Mouse (Mus musculus) thymus, postnatal 14 days (tissue): Measurements from ENCODE around the gene Cacnb1.

ENCODE experiments used
- DNase-seq: peaks from one replicate; pipeline ENCODE4 v3.0.0; 2021

Gene Cacnb1

GRCm38 (mm10) chr11:98005686-98006085 lies 17.1 kb downstream of the Cacnb1 start:
- no peak for DNase-seq

- no peak for DNase-seq
Observed at GRCm38 (mm10) chr11:98005076-98005475, 17.8 kb downstream of the Cacnb1 start.

GRCm38 (mm10) chr11:98004161-98004560 lies 18.7 kb downstream of the Cacnb1 start:
- DNase-seq: no peak

- peak; percentile 66 for DNase-seq
Observed at GRCm38 (mm10) chr11:98003171-98003671, 19.6 kb downstream of the Cacnb1 start.

- peak; percentile 98 for DNase-seq
Observed at GRCm38 (mm10) chr11:98002627-98003026, 20.2 kb downstream of the Cacnb1 start.

- DNase-seq: peak; percentile 54
Observed at GRCm38 (mm10) chr11:98001986-98002385, 20.8 kb downstream of the Cacnb1 start.

GRCm38 (mm10) chr11:98001351-98001824 lies 21.4 kb downstream of the Cacnb1 start:
- peak; percentile 88 for DNase-seq

- DNase-seq: peak; percentile 93
Observed at GRCm38 (mm10) chr11:98000378-98001140, 22.3 kb downstream of the Cacnb1 start.

GRCm38 (mm10) chr11:97999748-98000147 lies 23.1 kb downstream of the Cacnb1 start:
- peak; percentile 35 for DNase-seq

GRCm38 (mm10) chr11:97998898-97999608 lies 23.8 kb downstream of the Cacnb1 start:
- DNase-seq: peak; percentile 80

GRCm38 (mm10) chr11:97998074-97998793 lies 24.6 kb downstream of the Cacnb1 start:
- peak; percentile 57 for DNase-seq

- DNase-seq: peak; percentile 59
Observed at GRCm38 (mm10) chr11:97997387-97997960, 25.4 kb downstream of the Cacnb1 start.

GRCm38 (mm10) chr11:97996691-97997090 lies 26.1 kb downstream of the Cacnb1 start:
- no peak for DNase-seq

- peak; percentile 88 for DNase-seq
Observed at GRCm38 (mm10) chr11:97995564-97996288, 27.1 kb downstream of the Cacnb1 start, which contains the start of gene Arl5c. Arl5c (minus strand) TSS chr11:97996181.

GRCm38 (mm10) chr11:97994539-97995100 lies 28.2 kb downstream of the Cacnb1 start:
- DNase-seq: peak; percentile 97

- DNase-seq: peak; percentile 92
Observed at GRCm38 (mm10) chr11:97988530-97989096, 34.2 kb downstream of the Cacnb1 start.

- DNase-seq: peak; percentile 94
Observed at GRCm38 (mm10) chr11:97987551-97988526, 35.0 kb downstream of the Cacnb1 start.

- peak; percentile 47 for DNase-seq
Observed at GRCm38 (mm10) chr11:97986738-97987465, 35.9 kb downstream of the Cacnb1 start.
